Mouse (Mus musculus): Measurements from ENCODE around the gene Tap2.

DNA sequence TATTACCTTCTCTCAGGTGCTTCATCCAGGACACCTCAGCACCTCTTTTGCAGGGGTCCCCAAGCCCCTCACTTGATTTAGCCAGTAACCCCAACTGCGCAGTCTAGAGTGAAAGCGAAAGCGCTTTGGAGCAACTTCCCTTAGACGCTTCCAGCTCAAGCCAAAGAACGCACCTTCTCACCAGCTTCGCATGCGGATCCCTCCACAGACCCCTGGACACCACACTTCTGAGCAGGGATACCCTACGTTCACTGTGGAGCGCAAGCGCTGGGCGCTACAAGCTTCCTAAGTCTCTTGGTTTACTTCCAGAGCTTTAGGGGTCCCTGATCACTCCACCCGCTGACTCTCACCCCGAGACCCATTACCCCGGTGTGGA, 16.5 kb upstream of the Tap2 start:
- TF ChIP-seq TAL1 (IDR thresholded peaks at IDR 0.05; ENCODE audit: low read length): no peak
- TF ChIP-seq GATA1 (IDR thresholded peaks at IDR 0.05; ENCODE audit: low read length): no peak

Measured in erythroblast, embryonic 14.5 days (primary cell).